Mouse (Mus musculus): Measurements from ENCODE around the gene Smim4. TPM values are rescaled to one million over a fixed set of nuclear protein-coding genes. Genes with fewer than 3 reads are reported as not detected.
A peak's percentile ranks its signal among the peaks of the same experiment; 100 is the strongest.

Smim4 gene
- polyA plus RNA-seq, 1 experiment from 2014 or later, result 210 TPM

DNA sequence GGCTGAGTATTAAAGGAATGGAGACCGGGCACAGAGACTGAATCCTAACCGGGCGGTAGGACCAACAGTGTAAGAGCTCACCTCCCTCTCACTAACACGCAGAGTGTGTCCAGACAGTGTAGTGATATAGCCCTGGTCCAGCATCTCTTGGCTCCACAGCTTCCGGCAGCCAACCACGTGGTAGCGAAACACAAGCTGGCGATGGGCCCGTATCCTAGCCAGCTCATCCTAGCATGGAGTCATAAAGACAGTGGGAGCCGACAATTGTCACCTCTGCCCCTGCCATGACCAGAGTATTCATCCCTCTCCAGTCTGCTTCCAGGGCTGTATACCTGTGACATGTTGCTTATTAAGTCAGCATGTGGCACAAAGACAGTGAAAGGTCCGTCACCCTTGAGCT is 16.9 kb upstream of the Smim4 start:
- 84% methylated on average over 11 of the region's 11 CpGs for WGBS
- no peaks in the 10 kb centered on the region for H3K27me3 ChIP-seq (ENCODE audit: insufficient read depth, low read length)
- no peak for DNase-seq (ENCODE audit: low spot score)
- TF ChIP-seq CTCF (IDR thresholded peaks at IDR 0.05; ENCODE audit: low read depth), result no peak
- H3K9me3 ChIP-seq (replicated peaks; ENCODE audit: low read length), result no peaks in the 10 kb centered on the region
- H3K4me1 ChIP-seq (replicated peaks; ENCODE audit: insufficient read depth, low read length), result 0 out of 2 replicates have a peak, but pooled peaks cover 2% of the 10 kb centered on the region
- H3K4me3 ChIP-seq (replicated peaks; ENCODE audit: low read depth, low read length), result no peak overlapping the region
- no peak for ATAC-seq (replicated peaks; ENCODE audit: low FRiP score, low read depth)
- H3K9ac ChIP-seq (ENCODE audit: low read depth, low read length), result no peak overlapping the region
- no peak overlapping the region for H3K4me2 ChIP-seq (ENCODE audit: low read length)
- no peak overlapping the region for H3K27ac ChIP-seq
- H3K36me3 ChIP-seq (ENCODE audit: insufficient read depth, low read length), result 0 out of 2 replicates have a peak, but pooled peaks cover 8% of the 10 kb centered on the region

DNA sequence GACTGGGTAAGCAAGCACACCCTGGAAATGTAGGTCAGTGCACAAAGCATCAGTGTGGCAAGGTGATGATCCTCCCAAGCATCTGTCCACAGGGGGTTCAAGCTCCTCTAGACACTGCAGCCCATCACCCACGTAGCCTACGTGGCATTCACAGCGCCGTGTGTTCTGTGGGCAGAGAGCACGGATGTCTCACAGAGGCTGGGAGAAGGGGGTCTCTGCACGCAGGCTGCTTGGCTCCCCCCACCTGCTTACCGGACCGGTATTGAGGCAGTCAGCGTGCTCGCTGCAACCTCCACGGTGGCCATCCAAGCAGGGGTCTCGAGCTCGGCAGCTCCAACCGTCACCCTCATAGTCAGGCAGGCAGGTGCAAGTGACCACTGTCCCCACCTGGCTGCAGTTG is 12.3 kb upstream of the Smim4 start:
- no peak overlapping the region for H3K9ac ChIP-seq (ENCODE audit: low read depth, low read length)
- DNase-seq (ENCODE audit: low spot score) (no peak), ATAC-seq (replicated peaks; ENCODE audit: low FRiP score, low read depth) (no peak)
- no peak overlapping the region for H3K4me3 ChIP-seq (replicated peaks; ENCODE audit: low read depth, low read length)
- WGBS, result 92% methylated on average over 14 of the region's 14 CpGs
- peaks cover 41% of the 10 kb centered on the region for H3K36me3 ChIP-seq (ENCODE audit: insufficient read depth, low read length)
- no peak for TF ChIP-seq CTCF (IDR thresholded peaks at IDR 0.05; ENCODE audit: low read depth)
- H3K27ac ChIP-seq, result no peak overlapping the region
- no peak overlapping the region for H3K4me2 ChIP-seq (ENCODE audit: low read length)
- H3K4me1 ChIP-seq (replicated peaks; ENCODE audit: insufficient read depth, low read length), result no peaks in the 10 kb centered on the region
- H3K9me3 ChIP-seq (replicated peaks; ENCODE audit: low read length), result no peaks in the 10 kb centered on the region
- no peaks in the 10 kb centered on the region for H3K27me3 ChIP-seq (ENCODE audit: insufficient read depth, low read length)

DNA sequence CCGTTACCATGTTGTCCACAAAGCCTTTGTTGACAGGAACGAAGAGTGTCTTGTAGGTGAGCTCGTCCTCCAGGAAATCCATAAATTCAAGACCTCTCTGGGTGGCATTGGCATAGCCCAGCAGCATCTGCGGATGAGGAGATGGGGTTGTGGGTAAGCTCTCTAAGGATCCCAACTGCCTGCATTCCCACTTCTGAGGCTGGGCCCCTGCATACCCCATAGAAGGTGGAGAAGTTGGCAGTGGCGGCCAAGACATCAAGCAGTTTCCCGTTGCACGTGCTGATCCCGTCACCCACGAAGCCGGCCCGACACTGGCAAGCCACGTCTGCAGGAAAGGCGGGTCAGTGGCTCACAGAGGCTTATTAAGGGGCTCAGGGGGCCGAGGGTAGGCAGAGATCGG is 11.4 kb upstream of the Smim4 start:
- 88% methylated on average over 15 of the region's 15 CpGs for WGBS
- TF ChIP-seq CTCF (IDR thresholded peaks at IDR 0.05; ENCODE audit: low read depth), result no peak

GRCm38 (mm10) chr14:31139666-31140065 is 10.9 kb upstream of the Smim4 start:
- Histone ChIP-seq H3K4me3 (replicated peaks; ENCODE audit: low read depth, low read length) (no peak overlapping the region), H3K36me3 (ENCODE audit: insufficient read depth, low read length) (peaks cover 50% of the 10 kb centered on the region), H3K4me1 (replicated peaks; ENCODE audit: insufficient read depth, low read length) (no peaks in the 10 kb centered on the region), H3K9me3 (replicated peaks; ENCODE audit: low read length) (no peaks in the 10 kb centered on the region), H3K27me3 (ENCODE audit: insufficient read depth, low read length) (no peaks in the 10 kb centered on the region), H3K27ac (no peak overlapping the region), H3K9ac (ENCODE audit: low read depth, low read length) (no peak overlapping the region), H3K4me2 (ENCODE audit: low read length) (no peak overlapping the region)
- 84% methylated on average over 12 of the region's 12 CpGs for WGBS
- no peak for TF ChIP-seq CTCF (IDR thresholded peaks at IDR 0.05; ENCODE audit: low read depth)
- DNase-seq (ENCODE audit: low spot score), result no peak
- no peak for ATAC-seq (replicated peaks; ENCODE audit: low FRiP score, low read depth)

More for the DNA sequence above, 11.4 kb upstream of the Smim4 start:
- Histone ChIP-seq H3K36me3 (ENCODE audit: insufficient read depth, low read length) (peaks cover 50% of the 10 kb centered on the region), H3K27ac (no peak overlapping the region), H3K9ac (ENCODE audit: low read depth, low read length) (no peak overlapping the region), H3K9me3 (replicated peaks; ENCODE audit: low read length) (no peaks in the 10 kb centered on the region), H3K4me2 (ENCODE audit: low read length) (no peak overlapping the region), H3K27me3 (ENCODE audit: insufficient read depth, low read length) (no peaks in the 10 kb centered on the region), H3K4me1 (replicated peaks; ENCODE audit: insufficient read depth, low read length) (no peaks in the 10 kb centered on the region), H3K4me3 (replicated peaks; ENCODE audit: low read depth, low read length) (no peak overlapping the region)
- DNase-seq (ENCODE audit: low spot score) (no peak), ATAC-seq (replicated peaks; ENCODE audit: low FRiP score, low read depth) (no peak)

GRCm38 (mm10) chr14:31138897-31139429 is 10.2 kb upstream of the Smim4 start:
- H3K9me3 ChIP-seq (replicated peaks; ENCODE audit: low read length), result no peaks in the 10 kb centered on the region
- DNase-seq (ENCODE audit: low spot score) (no peak), ATAC-seq (replicated peaks; ENCODE audit: low FRiP score, low read depth) (no peak)
- H3K36me3 ChIP-seq (ENCODE audit: insufficient read depth, low read length), result peaks cover 50% of the 10 kb centered on the region
- H3K4me3 ChIP-seq (replicated peaks; ENCODE audit: low read depth, low read length), result no peak overlapping the region
- H3K4me2 ChIP-seq (ENCODE audit: low read length), result no peak overlapping the region
- no peaks in the 10 kb centered on the region for H3K27me3 ChIP-seq (ENCODE audit: insufficient read depth, low read length)
- H3K9ac ChIP-seq (ENCODE audit: low read depth, low read length), result no peak overlapping the region
- no peak overlapping the region for H3K27ac ChIP-seq
- 86% methylated on average over 9 of the region's 9 CpGs for WGBS
- TF ChIP-seq CTCF (IDR thresholded peaks at IDR 0.05; ENCODE audit: low read depth), result no peak
- no peaks in the 10 kb centered on the region for H3K4me1 ChIP-seq (replicated peaks; ENCODE audit: insufficient read depth, low read length)

GRCm38 (mm10) chr14:31138219-31138896 is 9.6 kb upstream of the Smim4 start:
- WGBS, result 76% methylated on average over 26 of the region's 35 CpGs
- no peak for DNase-seq (ENCODE audit: low spot score)
- no peak for TF ChIP-seq CTCF (IDR thresholded peaks at IDR 0.05; ENCODE audit: low read depth)
- no peaks in the 10 kb centered on the region for H3K9me3 ChIP-seq (replicated peaks; ENCODE audit: low read length)
- H3K4me2 ChIP-seq (ENCODE audit: low read length), result no peak overlapping the region
- H3K4me3 ChIP-seq (replicated peaks; ENCODE audit: low read depth, low read length), result no peak overlapping the region
- no peaks in the 10 kb centered on the region for H3K27me3 ChIP-seq (ENCODE audit: insufficient read depth, low read length)
- peaks cover under 1% of the 10 kb centered on the region; the same call in 1 of the 2 replicates for H3K4me1 ChIP-seq (replicated peaks; ENCODE audit: insufficient read depth, low read length)
- 0 out of 2 replicates have a peak overlapping the region, but pooled peaks have one; percentile 68 for H3K27ac ChIP-seq
- peak; percentile 47; the same call in 1 of the 2 replicates for ATAC-seq (replicated peaks; ENCODE audit: low FRiP score, low read depth)
- no peak overlapping the region for H3K9ac ChIP-seq (ENCODE audit: low read depth, low read length)
- peaks cover 50% of the 10 kb centered on the region for H3K36me3 ChIP-seq (ENCODE audit: insufficient read depth, low read length)
